Mouse (Mus musculus) hindbrain, embryonic 12.5 days (tissue): ENCODE data around the gene Lif. TPM values are rescaled to one million over a fixed set of nuclear protein-coding genes. Genes with fewer than 3 reads are reported as not detected.

Experiments
- ATAC-seq: fragments of 200-750 bp; cut with Nextera tagmentation; 2 replicates; pipeline ENCODE4 v1.8.0; 2017; ENCODE audit warnings: moderate TSS enrichment; ENCODE audit not compliant: low FRiP score
- H3K27ac ChIP-seq: fragments of 300-500 bp; sonication (generic); 2 replicates; pipeline ENCODE4 v1.5.1; 2016; ENCODE audit warnings: mild to moderate bottlenecking
- H3K27me3 ChIP-seq: fragments of 300-500 bp; sonication (generic); 2 replicates; pipeline ENCODE4 v1.6.1; 2016; ENCODE audit warnings: mild to moderate bottlenecking
- H3K36me3 ChIP-seq: fragments of 300-500 bp; sonication (generic); 2 replicates; pipeline ENCODE4 v1.6.1; 2016; ENCODE audit warnings: mild to moderate bottlenecking
- H3K4me1 ChIP-seq: fragments of 300-500 bp; sonication (generic); 2 replicates; pipeline ENCODE4 v1.6.1; 2016
- H3K4me2 ChIP-seq: fragments of 300-500 bp; sonication (generic); replicated peaks from 2 replicates; pipeline ENCODE4 v1.6.1; 2016; ENCODE audit warnings: mild to moderate bottlenecking
- H3K4me3 ChIP-seq: fragments of 300-500 bp; sonication (generic); 2 replicates; pipeline ENCODE4 v1.5.1; 2016; ENCODE audit warnings: mild to moderate bottlenecking
- H3K9ac ChIP-seq: fragments of 300-500 bp; sonication (generic); 2 replicates; pipeline ENCODE4 v1.6.1; 2016; ENCODE audit warnings: mild to moderate bottlenecking, moderate library complexity
- H3K9me3 ChIP-seq: fragments of 300-500 bp; sonication (generic); replicated peaks from 2 replicates; pipeline ENCODE4 v1.6.1; 2016; ENCODE audit warnings: mild to moderate bottlenecking
- WGBS: fragments of 180-500 bp; shearing (Covaris S2); methylation state at CpG from one replicate; pipeline ENCODE4 v1.1.7; 2016; 5-methylcytosine and 5-hydroxymethylcytosine counted together
- polyA plus RNA-seq: library from polyadenylated mRNA; unstranded; fragments of >200 nt; fragmentation: Nextera tagmentation; extraction: Ambion mirVana; gene quantifications from 2 replicates; pipeline ENCODE4 v1.2.1, GENCODE M21; 2016

The Lif gene
- polyA plus RNA-seq, 1 experiment from 2014 or later: not detected

- Histone ChIP-seq H3K27ac (no peak overlapping the region), H3K27me3 (peaks cover 25% of the 10 kb centered on the region), H3K4me1 (peaks cover 4% of the 10 kb centered on the region; the same call in 1 of the 2 replicates), H3K9ac (no peak overlapping the region), H3K4me2 (no peak overlapping the region), H3K9me3 (no peaks in the 10 kb centered on the region), H3K4me3 (no peak overlapping the region), H3K36me3 (no peaks in the 10 kb centered on the region)
- no peak; the same call in 1 of the 2 replicates for ATAC-seq
- 49% methylated on average over 28 of the region's 28 CpGs for WGBS
These were observed 36.6 kb upstream of the Lif start for GRCm38 (mm10) chr11:4220443-4221400.

- Histone ChIP-seq H3K9ac (no peak overlapping the region), H3K27ac (no peak overlapping the region), H3K36me3 (no peaks in the 10 kb centered on the region), H3K4me1 (peaks cover 4% of the 10 kb centered on the region; the same call in 1 of the 2 replicates), H3K4me2 (no peak overlapping the region), H3K9me3 (no peaks in the 10 kb centered on the region), H3K27me3 (peaks cover 25% of the 10 kb centered on the region), H3K4me3 (no peak overlapping the region)
- 76% methylated on average over 17 of the region's 17 CpGs for WGBS
- ATAC-seq: no peak
These were observed 35.1 kb upstream of the Lif start for GRCm38 (mm10) chr11:4222046-4222950.

GRCm38 (mm10) chr11:4223393-4224188 lies 33.8 kb upstream of the Lif start:
- ATAC-seq: no peak
- peaks cover 12% of the 10 kb centered on the region for H3K27me3 ChIP-seq

GRCm38 (mm10) chr11:4224223-4224622 lies 33.1 kb upstream of the Lif start:
- H3K9me3 ChIP-seq: no peaks in the 10 kb centered on the region
- no peak for ATAC-seq
- no peak overlapping the region for H3K9ac ChIP-seq
- no peak overlapping the region for H3K4me3 ChIP-seq
- no peak overlapping the region for H3K4me2 ChIP-seq
- H3K27ac ChIP-seq: no peak overlapping the region
- H3K36me3 ChIP-seq: no peaks in the 10 kb centered on the region
- 52% methylated on average over 2 of the region's 2 CpGs for WGBS
- H3K27me3 ChIP-seq: peaks cover 6% of the 10 kb centered on the region
- H3K4me1 ChIP-seq: no peaks in the 10 kb centered on the region

More at GRCm38 (mm10) chr11:4223393-4224188, 33.8 kb upstream of the Lif start:
- H3K36me3 ChIP-seq: no peaks in the 10 kb centered on the region
- no peak overlapping the region for H3K27ac ChIP-seq
- WGBS: 29% methylated on average over 7 of the region's 7 CpGs
- H3K4me1 ChIP-seq: peaks cover under 1% of the 10 kb centered on the region; the same call in 1 of the 2 replicates
- no peak overlapping the region for H3K9ac ChIP-seq
- H3K4me3 ChIP-seq: no peak overlapping the region
- H3K9me3 ChIP-seq: no peaks in the 10 kb centered on the region
- H3K4me2 ChIP-seq: no peak overlapping the region

GRCm38 (mm10) chr11:4226569-4227325 lies 30.6 kb upstream of the Lif start:
- no peak for ATAC-seq
- H3K36me3 ChIP-seq: no peaks in the 10 kb centered on the region
- no peaks in the 10 kb centered on the region for H3K27me3 ChIP-seq
- 77% methylated on average over 5 of the region's 5 CpGs for WGBS
- no peaks in the 10 kb centered on the region for H3K4me1 ChIP-seq
- no peak overlapping the region for H3K4me3 ChIP-seq
- no peak overlapping the region for H3K4me2 ChIP-seq
- no peak overlapping the region for H3K9ac ChIP-seq
- H3K9me3 ChIP-seq: no peaks in the 10 kb centered on the region
- no peak overlapping the region for H3K27ac ChIP-seq

GRCm38 (mm10) chr11:4228463-4228862 lies 28.9 kb upstream of the Lif start:
- H3K4me2 ChIP-seq: no peak overlapping the region
- no peaks in the 10 kb centered on the region for H3K4me1 ChIP-seq
- no peak overlapping the region for H3K9ac ChIP-seq
- H3K27ac ChIP-seq: no peak overlapping the region
- ATAC-seq: no peak
- no peaks in the 10 kb centered on the region for H3K36me3 ChIP-seq
- 45% methylated on average over 8 of the region's 8 CpGs for WGBS
- H3K4me3 ChIP-seq: no peak overlapping the region
- no peaks in the 10 kb centered on the region for H3K9me3 ChIP-seq
- H3K27me3 ChIP-seq: no peaks in the 10 kb centered on the region

- Histone ChIP-seq H3K9ac (no peak overlapping the region), H3K4me2 (no peak overlapping the region), H3K27me3 (no peaks in the 10 kb centered on the region), H3K4me3 (no peak overlapping the region), H3K9me3 (no peaks in the 10 kb centered on the region), H3K36me3 (no peaks in the 10 kb centered on the region), H3K27ac (no peak overlapping the region), H3K4me1 (no peaks in the 10 kb centered on the region)
- no peak for ATAC-seq
- WGBS: 64% methylated on average over 4 of the region's 4 CpGs
These were observed 27.5 kb upstream of the Lif start for GRCm38 (mm10) chr11:4229841-4230240.

GRCm38 (mm10) chr11:4231435-4231834 lies 25.9 kb upstream of the Lif start:
- no peak overlapping the region for H3K4me2 ChIP-seq
- no peaks in the 10 kb centered on the region for H3K36me3 ChIP-seq
- H3K27me3 ChIP-seq: no peaks in the 10 kb centered on the region
- WGBS: 89% methylated on average over 2 of the region's 2 CpGs
- no peak for ATAC-seq
- H3K4me1 ChIP-seq: no peaks in the 10 kb centered on the region
- no peak overlapping the region for H3K9ac ChIP-seq
- H3K9me3 ChIP-seq: no peaks in the 10 kb centered on the region
- no peak overlapping the region for H3K4me3 ChIP-seq
- no peak overlapping the region for H3K27ac ChIP-seq

GRCm38 (mm10) chr11:4232644-4233043 lies 24.7 kb upstream of the Lif start:
- 74% methylated on average over 12 of the region's 12 CpGs for WGBS
- no peak for ATAC-seq

GRCm38 (mm10) chr11:4235052-4235655 lies 22.2 kb upstream of the Lif start:
- no peak overlapping the region for H3K27ac ChIP-seq
- no peaks in the 10 kb centered on the region for H3K9me3 ChIP-seq
- no peaks in the 10 kb centered on the region for H3K27me3 ChIP-seq
- H3K36me3 ChIP-seq: no peaks in the 10 kb centered on the region
- no peak for ATAC-seq
- H3K4me1 ChIP-seq: no peaks in the 10 kb centered on the region
- 88% methylated on average over 6 of the region's 6 CpGs for WGBS
- no peak overlapping the region for H3K4me3 ChIP-seq
- H3K4me2 ChIP-seq: no peak overlapping the region
- H3K9ac ChIP-seq: no peak overlapping the region

More at GRCm38 (mm10) chr11:4232644-4233043, 24.7 kb upstream of the Lif start:
- H3K9ac ChIP-seq: no peak overlapping the region
- H3K4me1 ChIP-seq: no peaks in the 10 kb centered on the region
- no peaks in the 10 kb centered on the region for H3K9me3 ChIP-seq
- no peak overlapping the region for H3K27ac ChIP-seq
- H3K36me3 ChIP-seq: no peaks in the 10 kb centered on the region
- H3K27me3 ChIP-seq: no peaks in the 10 kb centered on the region
- no peak overlapping the region for H3K4me2 ChIP-seq
- no peak overlapping the region for H3K4me3 ChIP-seq
